Mouse (Mus musculus) adrenal gland, postnatal 25 days (tissue): ENCODE data around the gene Myo9b. TPM values are rescaled to one million over a fixed set of nuclear protein-coding genes. Genes with fewer than 3 reads are reported as not detected.
"Not testable (repeated sequence)": the region's sequence is repeated elsewhere in the genome, so short reads cannot be mapped to it uniquely, and the experiment has no call there.

Experiments used
- DNase-seq: peaks from one replicate; pipeline ENCODE4 v3.0.0; 2021; ENCODE audit warnings: mixed read lengths
- long read RNA-seq: library from polyadenylated mRNA; stranded (forward); transcript quantifications from one replicate; pipeline ENCODE4 v2.0.0, GENCODE M21; 2021
- total RNA-seq: library from RNA; stranded (reverse); gene quantifications from 2 replicates; pipeline ENCODE4 v1.2.3, GENCODE M21; 2021

The Myo9b gene
- total RNA-seq, result 40.7 and 42.0 TPM in 2 replicates
- long read RNA-seq, partial matches to known transcripts, result 7 of 15 reads
- long read RNA-seq, other reads (novel, unspliced or antisense), result 8 of 15 reads

- DNase-seq, result peak; percentile 96
These were observed at the start of gene Myo9b, which contains the start of gene Haus8 for GRCm38 (mm10) chr8:71272286-71273150. TSS of gene Myo9b (plus strand) at chr8:71272714. TSS of gene Haus8 (minus strand) at chr8:71272934.

GRCm38 (mm10) chr8:71224560-71224959, 48.0 kb upstream of the Myo9b start:
- DNase-seq, result no peak

- DNase-seq, result no peak
These were observed 29.8 kb upstream of the Myo9b start for GRCm38 (mm10) chr8:71242757-71243156.

GRCm38 (mm10) chr8:71248203-71248602, 24.3 kb upstream of the Myo9b start:
- no peak for DNase-seq

- no peak for DNase-seq
These were observed 15.8 kb upstream of the Myo9b start for GRCm38 (mm10) chr8:71256545-71257232.

- DNase-seq, result peak; percentile 26
These were observed 11.3 kb upstream of the Myo9b start for GRCm38 (mm10) chr8:71261234-71261633.

- no peak for DNase-seq
These were observed 4.8 kb upstream of the Myo9b start for GRCm38 (mm10) chr8:71267690-71268089.

- not testable (repeated sequence) for DNase-seq
These were observed 4.2 kb upstream of the Myo9b start for GRCm38 (mm10) chr8:71268286-71268685.

GRCm38 (mm10) chr8:71271630-71272029, 884 bp upstream of the Myo9b start:
- no peak for DNase-seq

- peak; percentile 62 for DNase-seq
These were observed 617 bp downstream of the Myo9b start for GRCm38 (mm10) chr8:71273151-71273510.

GRCm38 (mm10) chr8:71274478-71274877, 2.0 kb downstream of the Myo9b start:
- DNase-seq, result no peak

- DNase-seq, result no peak
These were observed 3.7 kb downstream of the Myo9b start for GRCm38 (mm10) chr8:71276166-71276565.

- DNase-seq, result not testable (repeated sequence)
These were observed 6.9 kb downstream of the Myo9b start for GRCm38 (mm10) chr8:71279409-71279808.

- not testable (repeated sequence) for DNase-seq
These were observed 9.2 kb downstream of the Myo9b start for GRCm38 (mm10) chr8:71281731-71282130.

GRCm38 (mm10) chr8:71282621-71283020, 10.1 kb downstream of the Myo9b start:
- no peak for DNase-seq

- DNase-seq, result not testable (repeated sequence)
These were observed 13.7 kb downstream of the Myo9b start for GRCm38 (mm10) chr8:71286223-71286622.

- DNase-seq, result no peak
These were observed 16.0 kb downstream of the Myo9b start for GRCm38 (mm10) chr8:71288441-71288949.

- no peak for DNase-seq
These were observed 16.6 kb downstream of the Myo9b start for GRCm38 (mm10) chr8:71289098-71289497.

- DNase-seq, result no peak
These were observed 17.7 kb downstream of the Myo9b start for GRCm38 (mm10) chr8:71290211-71290610.

- DNase-seq, result no peak
These were observed 18.4 kb downstream of the Myo9b start for GRCm38 (mm10) chr8:71290911-71291310.

GRCm38 (mm10) chr8:71291351-71291750, 18.8 kb downstream of the Myo9b start:
- no peak for DNase-seq

- not testable (repeated sequence) for DNase-seq
These were observed 21.4 kb downstream of the Myo9b start for GRCm38 (mm10) chr8:71293930-71294329.

GRCm38 (mm10) chr8:71296188-71296621, 23.7 kb downstream of the Myo9b start:
- DNase-seq, result no peak
